Mouse (Mus musculus) c-Kit-positive CD71-positive TER-119-positive erythroid progenitor cells, embryonic 14.5 days (primary cell): ENCODE measurements at regions not wholly inside any gene's neighbourhood (a gene's known extent, or its start where the extent isn't known, plus 50 kb on each side); places are given as distances from the start of the nearest gene placed in this dataset.

Experiments used
- DNase-seq: peaks from one replicate; pipeline ENCODE4 v3.0.0-alpha.2; 2013; ENCODE audit warnings: low spot score

DNA sequence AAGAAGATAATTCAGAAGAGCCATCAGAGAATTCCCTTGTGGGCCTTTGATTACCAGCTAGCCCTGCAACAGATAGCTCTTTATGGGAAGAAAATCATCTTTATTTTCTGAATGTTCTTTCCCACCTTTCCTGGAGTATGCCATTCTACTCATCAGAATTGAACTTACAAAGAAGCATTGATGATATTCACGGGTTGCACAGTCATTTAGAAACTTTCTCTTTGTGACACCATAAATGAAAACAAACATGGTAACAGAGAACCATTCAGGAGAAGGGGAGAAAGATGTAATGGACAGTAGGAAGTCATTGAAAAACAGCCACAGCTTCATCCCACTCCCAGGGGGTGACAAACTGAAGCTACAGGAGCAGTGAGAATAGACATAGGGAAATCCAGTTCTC is 243.6 kb upstream of the Atp11b start:
- DNase-seq = no peak

DNA sequence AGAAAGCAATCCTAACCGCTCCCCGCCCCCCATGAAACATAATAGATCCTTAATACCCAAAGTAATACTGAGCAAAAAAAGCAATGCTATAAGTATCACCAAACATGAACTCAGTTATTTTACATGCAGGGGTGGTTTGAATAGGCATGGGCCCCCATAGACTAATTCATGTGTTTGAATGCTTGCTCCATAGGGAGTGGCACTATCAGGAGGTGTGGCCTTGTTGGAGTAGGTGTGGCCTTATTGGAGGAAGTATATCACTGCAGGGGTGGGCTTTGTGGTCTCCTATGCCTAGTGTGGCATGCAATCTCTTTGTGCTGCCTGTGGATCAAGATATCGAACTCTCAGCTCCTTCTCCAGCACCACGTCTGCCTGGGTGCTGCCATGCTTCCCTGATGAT is 237.4 kb upstream of the Atp11b start:
- DNase-seq = no peak

DNA sequence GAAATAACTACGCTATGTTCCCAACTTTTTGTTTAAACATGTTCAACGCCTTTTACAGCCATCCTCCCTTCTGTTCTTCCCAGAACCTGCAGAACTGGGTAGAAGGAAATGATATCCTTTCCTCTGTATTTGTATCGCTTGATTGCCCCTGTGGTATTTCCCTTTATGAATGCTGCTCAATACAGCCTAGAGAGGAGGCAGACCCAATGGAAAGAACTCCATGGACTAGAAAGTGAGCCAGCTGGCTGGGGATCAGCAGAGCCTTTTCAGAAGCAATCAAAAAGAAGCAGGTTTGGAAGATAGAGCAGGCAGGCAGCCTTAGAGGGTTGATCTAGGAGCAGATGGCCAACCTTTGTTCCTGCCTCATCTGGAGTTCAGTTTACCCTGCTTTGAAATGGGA is 233.8 kb upstream of the Atp11b start:
- no peak for DNase-seq

DNA sequence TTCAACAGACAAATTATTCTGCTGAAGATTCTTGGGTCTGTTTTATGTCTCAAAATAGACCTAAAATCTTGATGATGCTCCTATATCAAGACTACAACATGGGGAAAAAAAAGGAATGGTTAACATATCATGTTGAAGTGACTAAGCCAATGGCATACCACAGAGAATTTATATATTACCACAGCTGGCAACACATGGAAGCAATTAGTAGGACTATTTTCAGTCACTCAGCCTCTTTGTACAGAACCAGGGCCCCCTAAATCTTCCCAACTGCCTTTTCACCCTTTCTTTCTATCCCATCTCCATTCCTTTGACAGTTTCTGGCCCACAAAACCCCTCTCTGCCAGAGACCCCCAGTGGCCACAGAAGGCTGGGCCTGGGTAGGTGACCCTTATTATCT is 206.2 kb upstream of the Atp11b start:
- no peak for DNase-seq

DNA sequence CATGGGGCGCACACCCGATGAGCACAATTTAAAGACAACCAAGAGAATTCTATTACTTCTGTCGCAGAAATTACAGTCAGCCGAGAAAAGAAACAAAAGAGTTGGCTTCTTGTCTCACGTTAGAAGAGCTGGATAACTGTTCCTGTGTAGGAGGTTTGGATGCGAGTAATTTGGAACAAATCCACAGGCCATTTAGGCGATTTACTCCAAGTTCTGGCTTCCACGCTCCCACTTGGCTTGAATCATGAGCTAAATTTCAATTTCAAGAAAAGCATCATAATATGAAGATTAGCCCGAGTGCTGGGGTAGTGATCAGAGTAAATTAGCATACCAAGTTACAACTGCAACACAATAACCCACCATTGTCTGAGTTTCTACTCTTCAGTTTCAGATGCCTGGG is 202.1 kb upstream of the Atp11b start:
- no peak for DNase-seq

DNA sequence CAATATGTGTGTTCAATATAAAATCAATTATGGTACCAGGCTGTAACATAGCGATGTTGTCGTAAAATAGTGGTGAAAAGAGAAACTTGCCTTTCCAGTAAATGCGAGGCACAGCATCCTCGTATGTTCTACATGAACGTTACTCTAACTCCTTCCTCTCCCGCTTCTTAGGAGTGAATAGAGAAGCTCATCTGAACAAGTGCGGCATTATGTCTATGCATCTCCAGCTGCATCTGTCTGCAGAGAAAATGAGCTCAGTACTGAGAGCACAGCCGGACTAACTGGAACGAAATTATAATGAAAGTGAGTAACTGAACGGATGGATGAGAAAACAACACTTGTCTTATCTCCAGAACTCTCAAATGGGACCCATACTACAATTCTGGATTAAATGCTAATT is 193.5 kb upstream of the Atp11b start:
- no peak for DNase-seq

DNA sequence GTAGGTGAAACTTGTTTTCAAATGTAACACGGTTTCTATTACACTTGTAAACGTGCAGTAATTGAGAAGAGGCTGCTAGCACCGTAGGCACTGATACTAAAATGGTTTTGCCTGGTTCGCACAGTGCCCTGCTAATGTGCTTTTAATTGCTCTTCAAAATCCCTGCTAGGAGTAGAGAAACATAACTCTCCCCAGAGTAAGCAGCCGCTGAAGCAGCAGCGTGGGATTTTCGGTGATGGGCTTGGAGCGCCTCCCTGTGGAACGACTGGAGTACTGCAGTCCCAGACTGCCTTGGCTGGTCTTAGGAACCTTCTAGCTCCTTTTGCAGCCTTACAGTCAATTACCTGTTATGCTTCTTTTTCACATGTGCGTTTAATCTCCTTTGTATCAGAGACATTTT is 179.5 kb upstream of the Atp11b start:
- no peak for DNase-seq
